Comparison of ENCODE assay signal across 14 mouse cellular contexts in genomic region chr7:67110551-67111159, GRCm38 (mm10).
DNase-seq lines count a peak whose midpoint lies in the region; ATAC-seq and TF ChIP-seq lines count a peak whose summit lies in the region.
"Had no signal": no experiment of that assay in that cellular context is flagged by ENCODE, and none has a peak within 500 bp of the region (broad histone marks: within the 10 kb centered on the region; RNA-seq: fewer than 3 reads in every experiment).

No protein-coding gene starts in this region.

- H3K27ac ChIP-seq in midbrain, embryonic 13.5 days: no peak overlapping the region
- H3K27ac ChIP-seq in midbrain, embryonic 10.5 days (replicated peaks): no peak overlapping the region
- H3K27ac ChIP-seq in forebrain, embryonic 16.5 days (ENCODE audit: low read length): peak overlapping the region; percentile 48
- H3K27ac ChIP-seq in kidney, postnatal 0 days: no peak overlapping the region
- H3K27ac ChIP-seq in neural tube, embryonic 14.5 days (ENCODE audit: low read depth, low read length): peak overlapping the region; percentile 55; the same call in 1 of the 2 replicates
- H3K27ac ChIP-seq: liver, embryonic 15.5 days had no signal

- H3K4me3 ChIP-seq in midbrain, embryonic 13.5 days (replicated peaks): no peak overlapping the region
- H3K4me3 ChIP-seq in midbrain, embryonic 10.5 days: no peak overlapping the region
- H3K4me3 ChIP-seq in forebrain, embryonic 16.5 days (replicated peaks; ENCODE audit: low read length): no peak overlapping the region
- no peak overlapping the region for H3K4me3 ChIP-seq in kidney, postnatal 0 days (replicated peaks; ENCODE audit: low read depth, low read length)
- H3K4me3 ChIP-seq in neural tube, embryonic 14.5 days (ENCODE audit: low read depth, low read length): no peak overlapping the region
- H3K4me3 ChIP-seq: liver, embryonic 15.5 days had no signal

- 79% methylated on average over 12 of the region's 12 CpGs for WGBS in midbrain, embryonic 13.5 days
- 94% methylated on average over 12 of the region's 12 CpGs for WGBS in midbrain, embryonic 10.5 days
- 55% methylated on average over 12 of the region's 12 CpGs for WGBS in forebrain, embryonic 16.5 days
- WGBS in kidney, postnatal 0 days: 65% methylated on average over 12 of the region's 12 CpGs
- WGBS in neural tube, embryonic 14.5 days: 51% methylated on average over 12 of the region's 12 CpGs

- no peaks in the 10 kb centered on the region for H3K9me3 ChIP-seq in midbrain, embryonic 13.5 days
- no peaks in the 10 kb centered on the region for H3K9me3 ChIP-seq in midbrain, embryonic 10.5 days (replicated peaks)
- no peaks in the 10 kb centered on the region for H3K9me3 ChIP-seq in forebrain, embryonic 16.5 days (ENCODE audit: control insufficient read depth, low read length)
- H3K9me3 ChIP-seq in kidney, postnatal 0 days (replicated peaks; ENCODE audit: low read length): no peaks in the 10 kb centered on the region
- no peaks in the 10 kb centered on the region for H3K9me3 ChIP-seq in neural tube, embryonic 14.5 days (ENCODE audit: control insufficient read depth, low read length)
- H3K9me3 ChIP-seq: liver, embryonic 15.5 days had no signal

- 0 out of 2 replicates have a peak, but pooled peaks cover 6% of the 10 kb centered on the region for H3K4me1 ChIP-seq in midbrain, embryonic 13.5 days (replicated peaks)
- H3K4me1 ChIP-seq in midbrain, embryonic 10.5 days: peaks cover 7% of the 10 kb centered on the region
- H3K4me1 ChIP-seq in forebrain, embryonic 16.5 days (replicated peaks; ENCODE audit: control insufficient read depth, insufficient read depth, low read length): no peaks in the 10 kb centered on the region
- no peaks in the 10 kb centered on the region for H3K4me1 ChIP-seq in kidney, postnatal 0 days (replicated peaks; ENCODE audit: insufficient read depth, low read length)
- H3K4me1 ChIP-seq in neural tube, embryonic 14.5 days (ENCODE audit: control insufficient read depth, insufficient read depth, low read length): 0 out of 2 replicates have a peak, but pooled peaks cover 6% of the 10 kb centered on the region
- H3K4me1 ChIP-seq: liver, embryonic 15.5 days had no signal

- no peaks in the 10 kb centered on the region for H3K36me3 ChIP-seq in midbrain, embryonic 13.5 days
- no peaks in the 10 kb centered on the region for H3K36me3 ChIP-seq in midbrain, embryonic 10.5 days
- no peaks in the 10 kb centered on the region for H3K36me3 ChIP-seq in forebrain, embryonic 16.5 days (ENCODE audit: control insufficient read depth, insufficient read depth)
- H3K36me3 ChIP-seq in kidney, postnatal 0 days (ENCODE audit: insufficient read depth, low read length): no peaks in the 10 kb centered on the region
- H3K36me3 ChIP-seq in neural tube, embryonic 14.5 days (ENCODE audit: control insufficient read depth, insufficient read depth, low read length): no peaks in the 10 kb centered on the region
- H3K36me3 ChIP-seq: liver, embryonic 15.5 days had no signal

- no peak overlapping the region for H3K4me2 ChIP-seq in midbrain, embryonic 13.5 days (replicated peaks)
- H3K4me2 ChIP-seq in forebrain, embryonic 16.5 days (ENCODE audit: low read length): 0 out of 2 replicates have a peak overlapping the region, but pooled peaks have one; percentile 9
- H3K4me2 ChIP-seq in kidney, postnatal 0 days (ENCODE audit: low read length): no peak overlapping the region
- no peak overlapping the region for H3K4me2 ChIP-seq in neural tube, embryonic 14.5 days (ENCODE audit: low read depth, low read length)
- H3K4me2 ChIP-seq: liver, embryonic 15.5 days had no signal

- ATAC-seq in midbrain, embryonic 13.5 days: peak; percentile 70; the same call in 1 of the 2 replicates
- peak; percentile 93 for ATAC-seq in forebrain, embryonic 16.5 days
- 0 out of 2 replicates have a peak, but pooled peaks have one; percentile 38 for ATAC-seq in kidney, postnatal 0 days (replicated peaks; ENCODE audit: low FRiP score, low read depth)
- ATAC-seq in neural tube, embryonic 14.5 days (ENCODE audit: low read depth): peak; percentile 91
- ATAC-seq: intestine, embryonic 16.5 days had no signal

- H3K27me3 ChIP-seq in midbrain, embryonic 13.5 days: no peaks in the 10 kb centered on the region
- no peaks in the 10 kb centered on the region for H3K27me3 ChIP-seq in midbrain, embryonic 10.5 days (ENCODE audit: low read depth, poor library complexity, severe bottlenecking)
- H3K27me3 ChIP-seq in forebrain, embryonic 16.5 days (replicated peaks; ENCODE audit: control insufficient read depth, insufficient read depth, low read length): no peaks in the 10 kb centered on the region
- H3K27me3 ChIP-seq in kidney, postnatal 0 days (ENCODE audit: insufficient read depth, low read length): no peaks in the 10 kb centered on the region
- H3K27me3 ChIP-seq in neural tube, embryonic 14.5 days (ENCODE audit: control insufficient read depth, insufficient read depth, low read length): no peaks in the 10 kb centered on the region
- H3K27me3 ChIP-seq: liver, embryonic 15.5 days had no signal

- no peak for TF ChIP-seq CTCF in kidney, postnatal 0 days (IDR thresholded peaks at IDR 0.05; ENCODE audit: low read depth)

- DNase-seq in midbrain, embryonic 10.5 days (ENCODE audit: low spot score): no peak
- DNase-seq in kidney, postnatal 0 days (ENCODE audit: low spot score): peak; percentile 72
- DNase-seq in left cerebral cortex, adult 18-20 months (ENCODE audit: low spot score in 2 of 2): no peak
- no peak for DNase-seq in adrenal gland, postnatal 4 days (ENCODE audit: low spot score in 2 of 2)
- DNase-seq in frontal cortex, postnatal 14 days (ENCODE audit: low spot score in 2 of 2): no peak
- DNase-seq: cerebellum, adult 2 months; left cerebral cortex, postnatal 4 days; lung, postnatal 4 days; spleen, adult 18-20 months had no signal

- no peak overlapping the region for H3K9ac ChIP-seq in midbrain, embryonic 13.5 days (replicated peaks)
- H3K9ac ChIP-seq in forebrain, embryonic 16.5 days (replicated peaks; ENCODE audit: low read depth, low read length): no peak overlapping the region
- H3K9ac ChIP-seq in kidney, postnatal 0 days (ENCODE audit: low read depth, low read length): no peak overlapping the region
- H3K9ac ChIP-seq in neural tube, embryonic 14.5 days (replicated peaks; ENCODE audit: low read depth, low read length): no peak overlapping the region
- H3K9ac ChIP-seq: liver, embryonic 15.5 days had no signal

Comparison
In these comparisons a context has a peak if more than half of its experiments do, and no peak if none do; other contexts are left out.
1. ATAC-seq: peak in every context shown above with its lines; median percentile 93 in forebrain, embryonic 16.5 days; 91 in neural tube, embryonic 14.5 days; 70 in midbrain, embryonic 13.5 days; 38 in kidney, postnatal 0 days.
2. H3K27ac ChIP-seq: peak in forebrain, embryonic 16.5 days (single experiment) and neural tube, embryonic 14.5 days (single experiment); none in midbrain, embryonic 13.5 days (single experiment), midbrain, embryonic 10.5 days (single experiment) and kidney, postnatal 0 days (single experiment).